Mouse (Mus musculus): Measurements from ENCODE around the gene Caprin1.
A peak's percentile ranks its signal among the peaks of the same experiment; 100 is the strongest.

Caprin1 gene

DNA sequence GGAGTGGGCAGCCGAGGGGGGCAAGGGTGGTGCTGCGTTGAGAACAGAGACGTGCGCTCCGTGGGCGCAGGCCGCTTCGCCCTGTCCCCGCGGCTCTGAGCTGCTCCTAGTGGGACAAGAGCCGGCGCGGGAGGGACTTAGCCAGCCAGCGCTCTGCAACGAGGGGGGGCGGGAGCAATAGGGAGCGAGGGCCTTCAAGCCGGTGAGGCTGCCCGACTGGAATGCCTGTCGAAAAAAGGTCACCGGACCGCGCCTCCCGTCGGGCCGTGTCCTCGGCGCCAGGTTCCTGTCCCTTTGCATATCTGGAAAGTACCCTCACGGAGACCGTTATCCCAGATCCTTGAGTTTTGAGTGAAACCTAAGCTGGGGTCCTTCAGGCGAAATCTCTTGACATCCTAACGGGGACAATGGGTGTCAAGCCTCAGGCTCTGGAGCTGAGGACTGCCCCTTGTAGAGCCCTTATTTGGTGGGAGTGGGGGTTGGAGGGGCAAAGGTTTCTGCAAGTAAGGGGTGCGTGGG lies at the start of gene Caprin1:
Gene Caprin1 (minus strand): TSS at position 159 of the 519 bp plus-strand sequence.
- DNase-seq (ENCODE audit: low spot score in 2 of 2), result peak; percentile 90 to 92

DNA sequence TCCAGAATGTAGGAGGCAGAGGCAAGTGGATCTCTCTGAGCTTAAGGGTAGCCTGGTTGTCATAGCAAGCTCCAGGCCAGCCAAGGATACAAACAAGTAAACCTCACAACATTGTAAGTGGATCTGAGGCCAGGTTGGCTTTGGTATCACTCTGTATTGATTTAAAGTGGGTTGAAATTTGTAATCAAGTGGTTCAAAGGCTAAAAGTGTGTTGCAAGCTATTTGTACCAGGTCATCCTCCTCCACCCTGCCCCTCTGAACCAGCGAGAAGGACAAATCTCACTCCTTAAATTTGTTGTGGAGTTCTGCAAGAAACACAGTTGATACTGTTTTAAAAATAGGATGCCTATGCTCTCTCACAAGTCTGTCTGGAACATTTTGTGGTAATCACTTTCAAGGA lies 49.4 kb upstream of the Caprin1 start:
- DNase-seq (ENCODE audit: low spot score in 2 of 2), result no peak

DNA sequence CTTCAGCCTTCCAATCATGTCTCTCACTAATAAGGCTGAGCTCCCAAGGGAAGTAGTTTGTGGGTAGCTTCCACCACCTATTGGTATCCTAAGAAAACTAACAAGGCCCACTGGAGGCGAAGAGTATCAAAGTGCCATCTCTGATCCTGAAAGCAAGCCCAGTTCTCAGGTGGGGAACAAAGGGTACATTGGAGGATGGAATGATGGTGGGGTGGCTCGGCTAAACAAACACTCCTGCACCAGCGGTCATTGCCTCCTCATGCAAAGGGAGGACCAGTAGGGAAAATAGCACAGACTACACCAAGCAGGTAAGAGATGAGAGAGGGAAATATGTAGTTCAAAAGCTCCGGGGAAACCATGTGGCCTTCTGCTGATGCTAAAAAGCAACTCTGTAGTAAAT lies 48.8 kb upstream of the Caprin1 start:
- no peak for DNase-seq (ENCODE audit: low spot score in 2 of 2)

DNA sequence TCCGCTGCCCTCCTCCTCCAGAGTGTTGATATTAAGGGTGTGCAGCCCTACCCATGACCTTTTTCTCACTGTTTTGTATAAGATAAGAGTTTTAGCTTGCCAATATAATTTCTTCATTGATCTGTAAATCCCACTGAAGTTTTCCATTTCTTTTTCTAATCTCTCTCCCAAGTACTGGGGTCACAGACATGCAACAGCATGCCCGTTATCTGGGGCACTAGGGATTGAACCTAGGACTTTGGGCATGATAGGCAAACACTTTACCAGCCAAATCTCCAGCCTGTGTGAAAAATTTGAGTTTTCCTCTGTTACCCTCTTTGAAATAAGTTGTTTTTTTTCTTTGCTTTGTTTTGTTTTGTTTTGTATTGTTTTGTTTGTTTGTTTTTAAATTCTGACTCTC lies 46.6 kb upstream of the Caprin1 start:
- no peak for DNase-seq (ENCODE audit: low spot score in 2 of 2)

DNA sequence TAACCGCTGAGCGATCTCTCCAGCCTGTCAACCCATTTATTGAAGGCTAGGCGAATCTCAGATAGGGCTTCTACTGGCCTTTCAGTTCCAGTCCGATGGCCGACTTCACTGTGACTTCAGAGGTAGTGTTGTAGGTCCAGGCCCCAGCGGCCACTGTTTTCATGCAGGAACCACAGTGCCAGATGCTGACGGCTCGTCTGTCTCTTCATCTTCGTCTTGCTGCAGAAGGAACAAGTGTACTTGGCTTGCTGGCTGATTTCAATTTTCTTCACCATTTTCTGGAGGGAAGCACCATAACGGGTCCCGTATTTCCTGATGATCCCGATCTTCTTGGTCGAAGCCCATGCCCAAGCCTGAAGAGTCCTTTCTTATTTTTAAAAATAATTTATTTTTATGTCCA lies 45.9 kb upstream of the Caprin1 start:
- DNase-seq (ENCODE audit: low spot score in 2 of 2), result no peak

DNA sequence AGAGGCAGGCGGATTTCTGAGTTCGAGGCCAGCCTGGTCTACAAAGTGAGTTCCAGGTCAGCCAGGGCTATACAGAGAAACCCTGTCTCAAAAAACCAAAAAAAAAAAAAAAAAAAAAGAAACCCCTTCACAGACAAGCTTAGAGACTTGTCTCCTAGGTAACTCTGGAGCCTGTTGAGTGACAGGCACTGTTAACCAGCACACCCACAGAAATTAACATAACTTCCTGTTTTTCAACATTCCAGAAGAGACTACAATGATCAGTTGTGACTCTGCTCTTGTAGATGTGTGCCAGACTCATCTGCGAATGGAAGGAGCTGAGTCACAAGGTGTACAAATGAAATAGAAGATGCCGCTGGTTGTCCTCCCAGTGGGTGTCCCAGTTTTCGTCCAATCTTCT lies 44.9 kb upstream of the Caprin1 start:
- DNase-seq (ENCODE audit: low spot score in 2 of 2), result no peak

DNA sequence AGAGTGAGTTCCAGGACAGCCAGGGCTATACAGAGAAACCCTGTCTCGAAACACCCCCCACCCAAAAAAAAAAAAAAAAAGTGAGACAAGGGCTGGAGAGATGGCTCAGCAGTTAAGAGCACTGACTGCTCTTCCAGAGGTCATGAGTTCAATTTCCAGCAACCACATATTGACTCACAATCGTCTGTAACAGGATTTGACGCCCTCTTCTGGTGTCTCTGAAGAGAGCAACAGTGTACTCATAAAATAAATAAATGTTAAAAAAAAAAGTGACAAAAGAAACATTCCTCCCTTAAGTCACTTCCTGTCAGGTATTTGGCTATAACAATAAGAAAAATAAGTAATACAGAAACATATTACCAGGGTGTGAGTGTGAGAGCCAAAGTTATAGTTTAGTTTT lies 41.0 kb upstream of the Caprin1 start:
- DNase-seq (ENCODE audit: low spot score in 2 of 2), result no peak

DNA sequence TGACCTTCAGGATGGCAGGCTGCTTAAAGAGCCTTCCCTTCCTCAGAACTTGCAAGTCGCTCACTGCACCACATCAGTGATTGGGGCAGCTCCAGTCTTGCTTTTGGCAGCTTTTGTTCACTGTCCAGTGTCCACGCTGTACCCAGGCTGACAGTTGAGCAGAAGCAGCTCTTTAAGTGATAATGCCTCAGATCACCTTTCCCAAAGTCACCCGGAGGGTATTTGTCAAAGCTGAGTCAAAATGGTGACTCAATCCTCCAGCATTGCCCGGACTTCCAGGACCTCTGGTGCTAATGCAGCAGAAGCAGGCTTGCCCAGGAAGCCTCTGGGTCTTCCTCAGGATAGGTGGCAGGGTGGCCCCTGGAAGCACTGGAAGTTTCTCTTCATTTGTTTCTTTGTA lies 39.7 kb upstream of the Caprin1 start:
- DNase-seq (ENCODE audit: low spot score in 2 of 2), result no peak

DNA sequence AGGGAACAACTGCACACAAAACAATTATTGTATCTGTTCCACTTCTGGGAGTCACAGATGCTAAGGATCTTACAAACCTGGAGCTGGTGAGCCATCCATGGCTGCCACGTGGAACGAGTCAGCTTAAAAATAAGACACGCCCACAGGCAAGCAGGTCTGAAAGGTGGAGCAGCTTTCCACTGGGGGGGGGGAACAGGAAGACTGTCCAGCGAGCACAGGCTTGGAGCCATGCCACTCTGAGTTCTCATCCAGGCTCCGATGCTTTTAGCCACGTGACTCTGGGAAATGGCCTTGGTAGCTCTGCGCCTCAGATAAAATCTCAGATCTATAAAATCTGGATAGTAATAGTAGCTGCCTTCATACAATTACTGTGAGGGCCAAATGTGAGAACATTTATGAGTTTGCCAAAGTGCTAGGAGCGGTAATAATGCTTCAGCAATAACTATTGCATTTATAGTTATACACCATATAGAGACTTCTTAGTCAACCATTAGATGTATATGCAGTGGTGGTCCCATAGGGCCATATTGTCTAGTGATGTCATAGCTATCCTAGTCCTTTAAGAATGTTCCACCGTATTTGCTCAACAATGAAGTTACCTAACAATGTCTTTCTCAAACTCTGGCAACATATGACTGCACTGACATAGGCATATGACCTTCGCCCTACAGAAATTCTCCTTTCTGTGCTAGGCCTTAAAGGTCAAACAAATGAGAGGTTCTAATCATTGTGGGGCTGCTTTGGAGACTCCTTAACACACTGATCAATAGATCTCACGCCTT lies 38.4 kb upstream of the Caprin1 start:
- DNase-seq (ENCODE audit: low spot score in 2 of 2), result no peak

DNA sequence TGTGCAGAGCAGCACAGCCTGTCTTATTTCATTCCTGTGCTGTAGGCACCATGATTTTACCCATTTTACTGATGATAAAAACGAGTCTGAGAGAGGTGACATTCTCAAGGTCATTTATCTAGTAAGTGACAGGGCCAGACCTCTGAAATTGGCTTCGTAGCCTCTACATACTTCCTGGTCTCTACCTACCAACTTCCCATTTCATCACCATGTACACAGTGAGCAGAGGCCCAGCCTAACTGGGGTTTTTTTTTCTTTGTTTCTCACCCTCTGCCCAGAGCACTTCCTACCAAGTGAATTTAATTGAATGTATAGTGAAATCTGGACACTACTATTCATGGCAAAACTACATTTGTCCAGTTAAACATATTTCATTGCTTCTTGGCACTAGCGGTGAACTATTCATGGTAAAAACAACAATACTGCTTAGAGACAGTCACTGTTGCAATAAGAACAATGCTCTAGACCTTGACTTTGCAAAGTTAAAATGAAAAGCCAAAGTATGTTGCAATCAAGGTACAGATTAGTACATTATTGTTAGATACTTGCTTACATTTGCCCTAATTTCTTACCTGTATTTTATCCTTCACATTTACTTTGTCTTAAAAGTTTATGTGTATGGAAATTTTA lies 36.5 kb upstream of the Caprin1 start:
- no peak for DNase-seq (ENCODE audit: low spot score in 2 of 2)

DNA sequence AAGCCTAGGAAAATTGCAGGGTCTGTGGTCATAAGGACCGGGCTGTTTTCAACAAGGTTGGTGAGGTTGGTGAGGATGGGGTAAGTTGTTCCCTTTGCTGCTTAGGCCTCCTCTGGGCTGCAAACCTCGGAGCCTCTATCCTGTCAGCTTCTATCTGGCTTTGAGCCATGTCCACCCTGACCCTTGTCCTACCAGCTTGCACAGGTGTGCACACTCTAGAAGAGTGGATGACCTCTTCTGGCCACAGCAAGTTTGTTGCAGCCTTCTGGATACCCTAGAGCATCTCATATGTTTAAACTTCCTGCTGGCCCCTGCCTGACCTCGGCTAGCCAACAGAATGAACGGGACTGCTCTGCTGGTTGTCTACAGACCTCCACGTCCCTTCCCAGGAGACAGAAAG lies 35.5 kb upstream of the Caprin1 start:
- no peak for DNase-seq (ENCODE audit: low spot score in 2 of 2)

DNA sequence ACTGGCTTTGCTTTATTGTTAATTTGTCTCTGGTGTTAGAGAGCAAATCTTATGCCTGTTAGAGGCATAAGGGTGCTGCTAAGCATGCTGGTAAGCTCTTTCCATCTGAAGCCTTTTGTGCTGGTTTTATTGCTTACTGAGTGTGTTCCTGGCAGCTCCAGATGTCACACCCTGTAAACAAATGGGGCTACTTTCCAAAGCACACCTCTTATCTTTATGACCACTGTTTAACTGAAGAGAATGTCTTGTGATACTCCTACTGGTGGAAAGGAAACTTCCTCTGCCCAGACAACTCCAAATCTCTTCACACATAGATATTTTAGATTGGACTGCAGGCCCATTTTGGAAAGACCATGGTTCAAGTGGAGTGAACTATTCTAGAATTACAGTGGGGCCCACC lies 31.5 kb upstream of the Caprin1 start:
- no peak for DNase-seq (ENCODE audit: low spot score in 2 of 2)

DNA sequence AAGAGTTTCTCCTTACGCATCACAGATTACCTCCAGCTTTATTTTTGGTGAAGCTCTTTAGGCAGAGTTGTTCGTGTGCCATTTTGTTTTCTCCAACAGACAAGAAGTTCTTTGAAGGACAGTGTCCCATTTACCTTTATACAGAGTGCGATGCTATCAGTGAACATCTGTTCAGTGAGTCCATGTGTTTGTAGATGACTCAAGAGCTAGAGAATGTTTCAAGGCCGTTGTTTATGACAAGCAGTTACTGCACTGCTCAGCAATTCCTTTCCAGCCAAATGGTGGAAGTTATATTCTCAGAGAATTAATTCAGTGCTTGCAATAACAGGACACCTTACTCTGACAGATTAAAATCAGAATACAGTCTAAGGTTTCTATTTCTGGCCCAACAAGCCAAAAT lies 27.5 kb upstream of the Caprin1 start:
- no peak for DNase-seq (ENCODE audit: low spot score in 2 of 2)

DNA sequence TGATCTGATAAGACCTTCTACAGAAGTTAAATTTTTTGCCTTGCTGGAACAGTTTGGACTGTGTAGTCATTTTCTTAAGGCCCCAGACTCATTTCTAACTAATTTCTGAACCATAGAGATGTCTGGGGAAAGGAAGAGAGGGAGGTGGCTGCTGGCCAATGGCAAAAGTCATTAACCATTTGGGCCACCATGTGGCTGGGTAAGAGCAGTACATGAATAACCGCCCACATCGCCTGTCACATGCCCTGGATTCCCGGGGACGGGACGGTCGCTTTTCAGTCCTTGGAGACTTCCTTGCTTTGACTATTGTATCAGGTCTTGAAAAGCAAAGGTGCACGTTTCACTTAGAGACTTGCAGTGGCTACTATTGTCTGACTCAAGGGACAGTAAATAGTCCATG lies 25.1 kb upstream of the Caprin1 start:
- DNase-seq (ENCODE audit: low spot score in 2 of 2), result no peak

DNA sequence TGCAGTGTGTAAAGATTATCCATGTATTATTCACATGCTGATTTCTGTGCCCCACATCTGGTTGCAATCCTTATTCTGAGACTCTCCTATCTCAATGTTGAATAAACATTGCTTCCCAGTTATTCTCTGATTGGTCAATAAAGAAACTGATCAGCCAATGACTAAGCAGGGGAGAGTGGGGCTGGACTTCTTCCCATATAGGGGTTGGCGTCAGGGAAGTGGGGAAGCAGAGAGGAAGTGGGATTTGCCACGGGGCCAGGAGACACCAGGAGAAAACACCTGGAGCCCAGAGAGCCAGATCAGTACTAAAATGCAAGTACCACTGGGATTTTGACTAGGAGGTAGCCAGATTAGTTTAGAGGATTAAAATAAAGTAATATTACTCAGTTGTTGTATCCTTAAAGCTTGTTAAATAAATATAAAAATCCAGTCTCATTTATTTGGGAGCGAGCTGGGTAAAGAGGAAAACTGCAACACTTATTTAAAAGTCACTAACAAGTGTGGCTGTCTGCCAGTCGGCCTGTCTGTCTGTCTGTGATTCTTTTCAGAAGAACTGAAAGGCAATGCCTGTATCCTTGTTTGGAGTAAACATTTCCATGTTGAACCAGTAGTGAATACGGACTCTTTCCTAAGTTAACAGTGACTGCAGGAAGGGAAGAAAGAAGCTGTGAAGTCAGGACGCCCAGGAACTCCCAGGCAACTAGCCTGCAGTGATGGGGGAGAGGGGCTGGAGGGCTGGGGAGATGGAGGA lies 19.9 kb upstream of the Caprin1 start:
- no peak for DNase-seq (ENCODE audit: low spot score in 2 of 2)

DNA sequence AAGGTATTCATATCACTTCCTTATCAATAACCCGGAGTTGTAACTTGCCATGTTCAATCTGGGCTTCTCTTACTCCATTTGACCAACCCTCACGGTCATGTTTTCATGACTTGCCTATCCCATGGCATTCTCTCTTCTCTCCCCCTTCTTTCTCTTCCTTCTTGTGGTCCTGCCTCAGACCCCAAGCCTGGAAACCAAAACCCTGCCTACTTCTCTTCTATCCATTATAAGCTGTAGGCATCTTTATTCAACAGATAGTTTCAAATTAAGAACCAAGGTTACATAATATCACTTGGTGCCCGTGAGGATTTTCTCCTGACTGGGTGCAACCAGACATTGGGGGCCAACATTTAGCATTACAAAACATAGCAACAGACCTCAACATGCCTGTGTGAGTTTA lies 18.5 kb upstream of the Caprin1 start:
- no peak for DNase-seq (ENCODE audit: low spot score in 2 of 2)

DNA sequence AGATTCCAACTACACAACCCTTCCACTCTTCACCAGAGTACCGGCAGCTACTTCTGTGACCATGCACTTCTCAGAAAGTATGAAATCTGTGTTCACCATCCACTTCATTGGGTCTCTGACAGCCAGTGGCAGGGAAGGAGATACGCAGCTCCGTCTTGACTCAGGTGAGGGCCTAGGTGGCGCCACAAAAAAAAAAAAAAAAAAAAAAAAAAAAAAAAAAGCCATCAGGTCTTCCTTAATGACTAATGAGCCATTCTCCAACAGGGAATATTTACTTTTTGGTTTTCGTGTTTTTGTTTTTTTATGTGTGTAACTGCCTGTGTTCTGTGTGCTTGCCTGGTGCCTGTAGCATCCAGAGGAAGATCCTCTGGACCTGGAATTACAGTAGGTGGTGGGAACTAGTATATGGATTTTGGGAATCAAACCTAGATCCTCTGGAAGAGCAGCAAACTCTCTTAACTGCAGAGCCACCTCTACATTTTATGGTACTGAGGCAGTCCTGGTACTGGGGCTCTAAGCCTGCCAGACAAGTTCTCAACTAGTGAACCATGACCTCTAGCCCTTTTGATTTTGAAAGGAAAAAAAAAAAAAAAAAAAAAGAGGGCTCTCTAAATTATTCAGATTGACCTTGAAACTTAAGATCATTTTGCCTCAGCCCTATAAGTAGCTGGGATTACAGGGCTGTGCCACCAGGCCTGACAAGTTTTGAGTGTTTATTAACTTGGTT lies 14.2 kb upstream of the Caprin1 start:
- no peak for DNase-seq (ENCODE audit: low spot score in 2 of 2)

DNA sequence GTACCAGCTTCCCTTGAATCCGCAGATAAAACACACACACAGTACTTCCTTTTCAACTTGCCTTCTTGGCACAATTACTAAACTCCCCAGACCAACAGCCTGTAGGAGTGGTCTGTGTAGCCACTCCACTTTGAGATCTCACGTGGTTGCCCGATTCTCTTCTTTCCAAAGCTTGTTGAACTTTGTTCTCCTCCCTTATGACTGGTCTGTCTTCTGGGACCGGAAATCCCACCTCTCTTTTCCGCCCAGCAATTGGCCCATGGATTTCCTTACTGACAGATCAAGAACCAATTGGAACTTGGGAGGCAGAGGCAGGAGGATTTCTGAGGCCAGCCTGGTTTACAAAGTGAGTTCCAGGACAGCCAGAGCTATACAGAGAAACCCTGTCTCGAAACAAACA lies 13.0 kb upstream of the Caprin1 start:
- DNase-seq (ENCODE audit: low spot score in 2 of 2), result no peak

DNA sequence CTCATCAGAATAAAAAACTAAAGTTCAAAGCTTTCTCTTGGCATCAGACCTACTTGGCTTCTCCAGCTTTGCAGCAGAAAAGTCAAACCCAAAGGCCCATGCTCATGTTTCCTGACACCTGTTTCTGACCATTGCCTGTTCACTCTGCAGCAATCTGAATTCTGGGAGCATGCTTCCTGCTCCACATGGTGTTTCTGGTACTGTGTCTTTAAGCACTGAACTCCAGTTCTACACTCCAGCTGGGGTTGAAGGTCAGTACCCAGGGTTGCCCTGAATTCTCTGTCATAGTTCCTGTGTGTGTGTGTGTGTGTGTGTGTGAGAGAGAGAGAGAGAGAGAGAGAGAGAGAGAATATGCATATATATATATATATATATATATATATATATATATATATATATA lies 11.0 kb upstream of the Caprin1 start:
- no peak for DNase-seq (ENCODE audit: low spot score in 2 of 2)

DNA sequence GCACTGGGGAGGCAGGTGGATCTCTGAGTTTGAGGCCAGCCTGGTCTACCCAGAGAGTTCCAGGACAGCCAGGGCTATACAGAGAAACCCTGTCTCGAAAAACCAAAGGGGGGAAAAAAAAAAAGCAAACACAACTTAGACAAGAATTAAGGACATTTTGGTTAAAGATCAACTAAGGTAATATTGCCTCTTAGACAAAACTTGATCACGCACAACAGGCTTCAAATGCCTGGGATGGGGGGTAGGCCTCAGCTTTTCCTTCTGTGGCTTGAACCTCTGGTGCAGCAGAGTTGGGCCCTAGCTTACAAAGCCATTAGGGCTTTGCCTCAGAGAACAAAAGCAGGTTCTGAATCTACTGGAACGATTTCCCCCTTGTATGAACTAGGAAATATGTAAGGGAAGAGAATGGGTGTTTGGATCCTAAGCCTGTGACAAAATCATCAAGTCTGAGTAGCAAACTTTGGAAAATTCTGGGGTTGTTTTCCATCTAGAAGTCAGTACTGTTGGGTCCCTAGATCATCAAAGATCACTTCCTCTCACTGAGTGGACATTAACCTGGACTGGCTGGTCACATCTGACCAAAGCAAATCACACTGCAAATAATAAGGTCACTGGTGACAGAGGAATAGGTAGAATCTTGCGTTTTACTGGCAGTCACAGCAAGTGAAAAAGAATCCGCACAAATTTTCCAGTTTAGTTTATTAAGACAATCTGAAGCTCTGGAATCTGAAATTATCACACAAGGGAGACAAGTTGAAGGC lies 6.5 kb upstream of the Caprin1 start:
- DNase-seq (ENCODE audit: low spot score in 2 of 2), result no peak

DNA sequence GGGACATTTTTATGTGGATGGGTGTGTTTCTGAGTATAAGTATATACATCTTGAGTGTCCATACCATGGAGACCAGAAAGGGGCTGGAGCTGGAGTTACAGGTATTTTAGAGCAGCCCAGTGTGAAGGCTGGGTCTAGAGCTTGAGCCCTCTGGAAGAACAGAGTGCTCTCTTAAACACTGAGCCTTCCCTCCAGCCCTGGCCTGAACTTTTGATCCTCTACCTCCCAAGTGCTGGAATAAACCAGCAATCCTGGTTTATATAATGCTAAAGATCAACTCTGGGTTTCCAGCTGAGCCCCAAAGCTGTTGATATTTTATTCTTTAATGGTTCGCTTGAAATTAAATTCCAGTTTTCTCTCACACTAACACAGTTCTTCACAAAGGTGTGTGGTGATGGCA lies 5.0 kb upstream of the Caprin1 start:
- DNase-seq (ENCODE audit: low spot score in 2 of 2), result no peak

All from frontal cortex, postnatal 10 days (tissue).